Mouse (Mus musculus) left cerebral cortex, postnatal 25 days (tissue): ENCODE data around the gene Rdh13. TPM values are rescaled to one million over a fixed set of nuclear protein-coding genes. Genes with fewer than 3 reads are reported as not detected.
"Not testable (repeated sequence)": the region's sequence is repeated elsewhere in the genome, so short reads cannot be mapped to it uniquely, and the experiment has no call there.

Experiments used
- DNase-seq, 2 experiments: peaks; one replicate each; pipeline ENCODE4 v3.0.0; 2022; ENCODE audit warnings: low spot score in 2 of 2, mixed read lengths in 1 of 2
- intact Hi-C: fragments of 180-260 bp; cut with DNase I; formaldehyde crosslinking; loops from one replicate; pipeline ENCODE4 v1.15.1; 2025
- microRNA-seq, 2 experiments: library from miRNA; unstranded; fragments of <30 nt; microRNA quantifications; one replicate each; pipeline ENCODE4 v1.2.0; 2022
- total RNA-seq, 2 experiments: library from RNA; stranded (reverse); gene quantifications; 2 replicates each; pipeline ENCODE4 v1.2.3; 2021

Gene Rdh13
- total RNA-seq, 2 experiments from 2014 or later, result 22.5 to 24.1 TPM

GRCm38 (mm10) chr7:4447138-4447537 lies 1.7 kb upstream of the Rdh13 start:
- no peak for DNase-seq
- intact Hi-C loops, result no loop called here

- no peak for DNase-seq
- intact Hi-C loops, result no loop called here
Observed at GRCm38 (mm10) chr7:4440549-4440948, 4.9 kb downstream of the Rdh13 start.

GRCm38 (mm10) chr7:4437721-4438120 lies 7.7 kb downstream of the Rdh13 start:
- no peak for DNase-seq

GRCm38 (mm10) chr7:4432026-4432425 lies 13.4 kb downstream of the Rdh13 start:
- no peak for DNase-seq
- intact Hi-C loops, result no loop called here

More at GRCm38 (mm10) chr7:4437721-4438120, 7.7 kb downstream of the Rdh13 start:
- intact Hi-C loops, result no loop called here

GRCm38 (mm10) chr7:4431548-4431947 lies 13.9 kb downstream of the Rdh13 start:
- intact Hi-C loops, result loop anchor here (2.0 kb wide), 2 partner anchors 39 to 93 kb away; partner anchors contain the start of gene Tnni3
- peak; percentile 49 to 69 for DNase-seq

- intact Hi-C loops, result loop anchor here (2.0 kb wide), 2 partner anchors 40 to 94 kb away; partner anchors contain the start of gene Tnni3
- no peak for DNase-seq
Observed at GRCm38 (mm10) chr7:4430246-4430844, 15.1 kb downstream of the Rdh13 start.

- DNase-seq, result peak; percentile 90 to 95
- intact Hi-C loops, result loop anchor here (2.0 to 10.0 kb wide), 5 partner anchors 279 to 753 kb away; partner anchors contain the start of gene Tmc4
Observed at GRCm38 (mm10) chr7:4427161-4427912, 18.1 kb downstream of the Rdh13 start.

GRCm38 (mm10) chr7:4420230-4420629 lies 25.2 kb downstream of the Rdh13 start:
- intact Hi-C loops, result loop anchor here (10.0 kb wide), 1 partner anchor 745 kb away; the partner anchor contains the start of gene Tmc4
- DNase-seq, result no peak

- DNase-seq, result no peak
- intact Hi-C loops, result loop anchor here (10.0 kb wide), 1 partner anchor 745 kb away; the partner anchor contains the start of gene Tmc4
Observed at GRCm38 (mm10) chr7:4419681-4420080, 25.8 kb downstream of the Rdh13 start.

- intact Hi-C loops, DNase-seq: not testable (repeated sequence)
Observed at GRCm38 (mm10) chr7:4412406-4412805, 33.0 kb downstream of the Rdh13 start.

GRCm38 (mm10) chr7:4397730-4398129 lies 47.7 kb downstream of the Rdh13 start, which contains the start of gene Gp6:
Gene Gp6 (minus strand): TSS chr7:4397744.
- intact Hi-C loops, result no loop called here

More at GRCm38 (mm10) chr7:4397730-4398129, 47.7 kb downstream of the Rdh13 start, which contains the start of gene Gp6:
- DNase-seq, result no peak

Small RNAs within 50 kb of the gene (microRNA-seq; reads per million reads assigned to microRNA genes)
- gene Gm24605 (0 reads per million in 2 experiments), gene Gm24752 (0 reads per million in 2 experiments), gene Gm25349 (0 reads per million in 2 experiments)

Other genes with a start within 250 kb of the Rdh13 start
- not detected for gene Lilra5, start 207.9 kb downstream of the Rdh13 start, total RNA-seq
- gene Ncr1, start 107.9 kb downstream of the Rdh13 start, total RNA-seq, result not detected
- not detected for gene Gp6, start 47.9 kb downstream of the Rdh13 start, total RNA-seq
- 1 to 10 TPM; 2.8 to 5.3 TPM for gene Eps8l1, start 15.0 kb upstream of the Rdh13 start, total RNA-seq
- gene Ppp1r12c, start 56.0 kb upstream of the Rdh13 start, total RNA-seq, result 100 to 1,000 TPM; 131 to 156 TPM
- gene Tnnt1, start 70.7 kb upstream of the Rdh13 start, total RNA-seq, result 10 to 100 TPM in 1 of 2 experiments, 1 to 10 TPM in 1; 4.6 to 10.2 TPM
- 1 to 10 TPM; 1.0 to 1.2 TPM for gene Tnni3, start 78.6 kb upstream of the Rdh13 start, total RNA-seq
- under 1 TPM; 0.23 to 0.46 TPM for gene Dnaaf3, start 86.8 kb upstream of the Rdh13 start, total RNA-seq
- 100 to 1,000 TPM; 261 to 281 TPM for gene Syt5, start 101.9 kb upstream of the Rdh13 start, total RNA-seq
- under 1 TPM; 0.46 to 0.71 TPM for gene Ptprh, start 158.4 kb upstream of the Rdh13 start, total RNA-seq
- 10 to 100 TPM; 14.0 to 16.7 TPM for gene Tmem86b, start 185.8 kb upstream of the Rdh13 start, total RNA-seq
- gene Ppp6r1, start 213.4 kb upstream of the Rdh13 start, total RNA-seq, result 100 to 1,000 TPM; 145 to 148 TPM
- 100 to 1,000 TPM in 1 of 2 experiments, 10 to 100 TPM in 1; 91.8 to 105 TPM for gene Hspbp1, start 239.4 kb upstream of the Rdh13 start, total RNA-seq
- 100 to 1,000 TPM; 394 to 407 TPM for gene Brsk1, start 245.0 kb upstream of the Rdh13 start, total RNA-seq